Mouse (Mus musculus): ENCODE data around the gene Cd59a. TPM values are rescaled to one million over a fixed set of nuclear protein-coding genes. Genes with fewer than 3 reads are reported as not detected.
A peak's percentile ranks its signal among the peaks of the same experiment; 100 is the strongest.
"Not testable (repeated sequence)": the region's sequence is repeated elsewhere in the genome, so short reads cannot be mapped to it uniquely, and the experiment has no call there.

Cd59a gene
- total RNA-seq, 2 experiments from 2014 or later, result 4.4 to 5.5 TPM

DNA sequence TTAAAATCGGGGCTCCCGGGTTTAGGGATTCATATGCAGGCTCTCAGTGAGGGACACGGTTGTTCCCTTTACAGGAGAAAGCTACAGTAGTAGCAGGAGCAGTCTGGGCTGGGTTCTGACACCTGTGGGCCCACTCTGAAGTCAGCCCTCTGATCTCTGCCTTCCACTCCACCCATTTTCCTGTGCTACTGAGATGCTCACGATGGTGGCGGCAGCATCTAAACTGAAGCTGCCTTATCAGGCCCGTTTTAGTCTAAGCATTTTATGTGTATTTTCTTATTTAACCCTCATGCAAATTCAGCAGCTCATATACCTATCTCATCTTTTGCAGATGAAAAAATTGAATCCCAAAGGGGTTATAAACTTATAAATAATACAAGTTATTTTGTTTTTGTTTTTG, 9.2 kb downstream of the Cd59a start:
- DNase-seq (ENCODE audit: low spot score in 2 of 2), result no peak

DNA sequence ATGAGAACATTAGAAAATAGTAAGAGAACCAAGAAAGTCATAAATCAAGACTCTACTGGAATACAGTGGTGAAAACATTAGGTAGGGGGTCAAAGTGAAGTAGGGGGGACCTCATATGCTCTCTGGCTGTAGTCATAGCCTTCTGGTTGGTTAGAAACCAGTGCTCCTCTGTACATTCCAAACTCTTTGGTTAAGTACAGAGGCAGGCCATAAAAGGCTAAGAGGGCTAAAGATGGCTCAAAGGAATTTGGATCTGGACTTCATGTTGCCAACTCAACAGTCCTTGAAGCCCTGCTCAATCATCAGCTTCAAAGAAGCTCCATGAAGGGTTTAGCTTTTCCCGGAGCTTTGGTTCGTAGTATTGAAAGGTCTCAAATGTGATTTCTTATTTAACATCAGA, 13.4 kb downstream of the Cd59a start:
- not testable (repeated sequence) for DNase-seq (ENCODE audit: low spot score in 2 of 2)

DNA sequence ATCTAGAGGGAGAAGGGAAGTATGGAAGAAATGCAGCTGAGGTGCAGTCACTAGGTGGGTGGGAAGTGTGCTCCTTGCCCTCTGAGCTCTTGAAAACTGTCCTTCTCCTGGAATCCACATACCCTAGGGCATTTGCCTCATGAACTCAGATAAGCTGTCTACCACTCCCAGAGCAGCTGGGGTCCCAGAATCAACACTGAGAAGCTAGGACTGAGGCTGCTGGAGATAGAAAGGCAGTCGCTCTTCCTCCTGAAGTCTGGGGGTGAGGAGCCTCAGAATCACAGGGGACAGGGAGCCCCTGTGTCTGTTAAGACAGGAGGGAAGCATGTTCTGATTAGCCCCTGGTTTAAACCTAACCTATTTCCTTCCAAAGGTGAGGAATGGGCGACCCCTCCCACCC, 13.9 kb downstream of the Cd59a start:
- DNase-seq (ENCODE audit: low spot score in 2 of 2), result no peak

DNA sequence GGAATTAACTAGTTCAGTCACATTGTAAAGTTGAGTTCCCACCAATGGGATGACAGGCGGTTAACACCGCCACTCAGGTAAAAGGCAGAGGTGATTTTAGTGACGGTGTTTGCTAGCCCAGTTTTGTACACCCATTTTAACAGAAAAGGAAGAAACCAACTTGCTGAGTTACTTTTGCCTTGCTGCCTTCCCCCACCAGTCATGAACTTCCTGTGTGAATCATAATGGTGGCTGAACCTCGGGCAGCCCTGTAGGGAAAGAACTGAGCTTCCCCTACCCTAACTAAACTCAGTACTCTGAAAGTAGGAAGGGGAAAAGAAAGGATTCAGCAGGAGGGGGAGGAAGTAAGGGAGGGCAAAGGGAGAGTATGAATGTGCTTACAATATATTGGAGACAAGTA, 14.4 kb downstream of the Cd59a start:
- no peak for DNase-seq (ENCODE audit: low spot score in 2 of 2)

DNA sequence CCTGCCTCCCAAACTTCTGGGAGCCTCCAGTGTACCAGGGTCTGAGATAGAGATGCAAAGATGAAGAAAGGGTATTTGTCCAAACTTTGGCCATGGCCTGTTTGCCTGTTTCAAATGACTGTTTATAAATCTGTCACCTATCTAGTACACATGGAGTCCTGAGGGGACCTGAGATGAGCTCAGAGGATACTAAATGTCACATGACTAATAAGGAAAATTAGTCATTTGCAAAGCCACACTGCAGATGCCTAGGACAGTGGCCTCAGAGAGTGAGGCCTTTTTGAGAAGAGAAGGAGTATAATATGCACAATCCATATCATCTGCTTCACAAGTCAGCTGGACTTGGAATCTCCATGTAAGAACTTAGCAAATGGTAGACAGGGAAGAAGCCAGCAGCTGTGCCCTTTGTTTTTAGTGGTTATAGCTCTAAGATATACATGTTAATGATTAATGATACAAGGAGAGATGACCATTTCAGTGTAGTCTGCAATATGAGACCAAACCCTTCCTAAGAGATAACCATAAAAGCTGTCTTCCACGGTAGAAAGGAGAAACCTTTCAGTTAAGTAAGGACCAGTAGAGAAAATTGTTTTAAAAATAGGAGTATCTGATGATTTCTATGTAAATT, 15.7 kb downstream of the Cd59a start:
- DNase-seq (ENCODE audit: low spot score in 2 of 2), result not testable (repeated sequence)

DNA sequence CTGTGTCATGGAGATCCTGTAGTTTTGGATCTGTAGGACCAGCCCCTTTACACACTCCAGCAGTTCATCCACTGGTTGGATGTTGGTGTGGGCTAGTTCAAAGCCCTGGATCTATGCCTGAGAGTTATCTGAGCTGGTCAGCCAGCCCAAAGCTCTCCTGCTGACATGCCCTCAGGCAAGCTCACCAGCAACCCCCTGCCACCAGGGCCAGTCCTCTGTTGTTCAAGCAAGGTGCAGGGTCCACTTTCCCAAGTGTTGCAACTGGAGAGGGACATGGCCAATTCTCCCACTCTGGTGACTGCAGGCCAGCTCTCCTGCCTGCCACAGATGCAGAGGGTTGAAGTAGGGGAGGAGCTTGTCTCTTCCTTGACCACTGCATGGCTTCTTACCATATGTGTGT, 18.0 kb downstream of the Cd59a start:
- DNase-seq (ENCODE audit: low spot score in 2 of 2), result not testable (repeated sequence)

DNA sequence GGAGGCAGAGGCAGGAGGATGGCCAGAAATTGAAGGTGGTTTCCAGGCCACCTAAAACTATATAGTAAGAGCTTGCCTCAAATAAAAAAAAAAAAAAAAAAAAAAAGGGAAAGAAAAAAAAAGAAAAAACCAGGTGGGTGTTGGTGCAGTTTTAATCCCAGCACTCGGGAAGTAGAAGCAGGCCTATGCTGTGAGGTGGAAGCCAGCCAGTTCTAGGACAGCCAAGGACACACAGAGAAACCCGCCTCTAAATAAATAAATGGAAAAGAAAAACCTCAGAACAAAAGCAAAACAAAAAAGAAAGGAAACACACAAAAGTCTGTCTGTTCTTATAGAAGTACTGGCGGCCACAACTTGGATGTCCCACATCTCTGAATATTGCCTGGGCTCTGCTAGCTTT, 19.3 kb downstream of the Cd59a start:
- DNase-seq (ENCODE audit: low spot score in 2 of 2), result no peak

DNA sequence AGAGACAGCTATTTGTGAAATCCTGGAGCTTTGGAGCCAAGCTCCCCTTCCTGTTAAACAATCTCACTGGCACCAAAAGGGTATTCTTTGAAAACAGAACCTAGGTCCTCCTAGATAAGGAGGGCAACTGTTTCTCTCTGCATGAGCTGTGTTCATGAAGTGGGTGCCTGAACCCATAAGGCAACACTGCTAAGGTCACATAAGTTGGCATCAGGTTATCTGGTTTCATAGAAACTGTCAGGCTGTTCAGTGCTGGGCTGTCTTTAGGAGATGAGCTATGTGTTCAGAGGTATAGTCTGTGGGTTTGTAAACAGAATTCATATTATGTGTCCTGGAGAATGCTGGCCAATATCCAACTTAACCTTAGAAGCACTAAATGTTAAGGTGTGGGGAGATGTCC, 21.6 kb downstream of the Cd59a start:
- DNase-seq (ENCODE audit: low spot score in 2 of 2), result not testable (repeated sequence)

DNA sequence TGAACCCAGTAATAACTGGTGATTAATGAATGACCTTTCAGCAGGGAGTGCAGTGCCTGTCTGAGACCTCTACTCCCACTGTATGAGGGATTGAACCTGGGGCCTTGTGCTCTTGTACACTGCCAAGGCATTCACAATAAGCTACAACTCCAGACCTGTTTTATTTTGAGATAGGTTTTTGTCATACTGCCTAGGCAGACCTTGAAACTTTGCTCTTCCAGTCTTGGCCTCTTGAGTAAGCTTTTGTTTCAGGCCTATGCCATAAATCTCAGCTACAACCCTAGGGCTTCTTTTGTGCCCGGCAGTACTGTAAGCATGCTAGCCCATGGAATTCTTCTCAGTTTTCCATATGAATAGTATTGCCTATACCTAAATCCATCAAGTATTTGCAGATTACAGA, 23.5 kb downstream of the Cd59a start:
- DNase-seq (ENCODE audit: low spot score in 2 of 2), result no peak

DNA sequence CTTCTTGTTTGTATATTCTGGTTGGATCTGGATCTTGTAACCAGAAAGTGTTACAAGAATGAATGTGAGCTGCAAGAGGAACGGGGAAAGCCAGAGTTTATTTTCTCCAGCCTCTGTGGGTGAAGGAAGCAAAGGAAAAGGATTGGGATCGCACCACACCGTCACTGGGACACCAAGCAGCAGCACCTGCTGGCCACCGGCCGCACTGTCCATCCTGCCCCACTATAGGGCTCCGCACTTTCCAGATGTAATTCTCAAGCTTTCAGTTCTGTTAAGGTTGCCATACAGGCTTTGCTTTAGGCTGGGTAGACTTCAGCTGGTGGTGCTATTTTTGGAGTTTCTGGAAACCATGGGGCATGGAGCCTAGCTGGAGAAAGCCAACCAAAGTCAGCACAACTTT, 24.7 kb downstream of the Cd59a start:
- DNase-seq (ENCODE audit: low spot score in 2 of 2), result no peak

DNA sequence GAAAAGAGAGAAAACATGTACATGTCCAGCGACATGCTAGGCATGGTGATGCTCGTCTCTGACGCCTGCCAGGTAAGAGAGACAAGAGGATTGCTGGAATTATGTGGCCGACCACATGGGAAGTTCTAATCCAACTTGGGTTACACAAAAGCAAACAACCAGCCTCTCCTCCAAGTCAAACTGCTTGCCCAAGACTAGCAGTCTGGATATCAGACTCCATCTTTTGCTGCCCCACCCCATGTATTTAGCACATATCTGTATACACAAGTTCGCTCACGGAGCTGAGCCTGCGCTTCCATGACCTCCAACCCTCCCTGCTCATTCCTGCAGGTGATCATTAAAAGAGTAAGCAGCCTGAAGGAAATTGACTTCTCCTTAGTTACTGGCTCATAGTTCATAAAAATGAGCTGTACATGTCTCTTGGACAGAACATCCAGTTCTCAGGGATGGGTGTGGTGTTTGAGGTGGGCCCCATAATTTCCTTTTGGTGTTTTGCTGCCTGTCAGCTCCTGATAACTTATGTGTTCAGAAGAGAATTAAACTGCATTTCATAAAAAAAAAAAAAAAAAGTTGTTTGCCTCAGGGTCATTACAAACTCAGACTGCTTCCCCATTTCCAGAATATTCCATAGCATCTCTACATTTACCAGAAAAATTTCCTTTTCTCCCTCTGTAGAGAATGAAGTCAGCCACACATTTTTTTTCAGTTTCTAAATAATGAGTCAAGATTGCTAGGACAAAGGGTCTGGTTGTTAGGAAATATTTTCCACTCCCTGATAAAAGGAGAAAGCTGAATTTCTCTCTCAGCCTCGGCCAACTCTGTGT, 26.3 kb downstream of the Cd59a start:
- no peak for DNase-seq (ENCODE audit: low spot score in 2 of 2)

DNA sequence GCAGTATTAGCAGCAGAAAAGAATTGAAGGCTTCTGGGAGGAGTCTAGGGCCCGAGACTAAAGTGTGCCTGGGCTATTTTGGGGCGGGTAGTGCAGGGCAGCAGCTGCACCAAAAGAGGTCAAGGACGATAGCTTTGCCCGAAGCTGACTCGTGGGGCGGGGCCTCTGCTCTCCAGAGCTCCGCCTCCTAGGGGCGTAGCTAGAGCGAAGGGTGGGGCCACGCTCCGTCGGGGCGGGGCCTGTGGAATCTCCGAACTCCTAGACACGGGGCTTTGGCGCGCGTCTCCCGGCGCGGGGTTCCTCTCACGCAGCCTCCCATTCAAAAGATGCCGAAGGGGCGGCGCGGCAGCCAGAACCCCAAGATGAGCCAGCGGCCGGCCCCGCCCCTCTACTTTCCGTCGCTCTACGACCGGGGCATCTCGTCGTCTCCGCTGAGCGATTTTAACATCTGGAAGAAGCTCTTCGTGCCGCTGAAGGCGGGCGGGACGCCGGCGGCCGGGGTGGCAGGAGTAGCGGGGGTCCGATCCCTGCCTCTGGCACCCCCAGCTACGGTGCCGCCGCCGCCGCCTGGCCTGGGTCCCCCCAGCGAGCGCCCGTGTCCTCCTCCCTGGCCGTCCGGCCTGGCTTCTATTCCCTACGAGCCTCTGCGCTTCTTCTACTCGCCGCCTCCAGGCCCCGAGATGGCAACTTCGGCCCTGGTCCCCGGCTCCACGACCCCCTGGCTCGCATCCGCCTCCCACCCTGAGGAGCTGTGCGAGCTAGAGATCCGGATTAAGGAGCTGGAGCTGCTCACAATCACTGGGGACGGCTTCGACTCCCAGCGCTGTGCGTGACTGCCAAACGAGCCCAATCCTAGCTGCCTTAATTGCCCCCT, 27.1 kb downstream of the Cd59a start, which contains the start of gene A930018P22Rik:
Gene A930018P22Rik (plus strand): TSS at position 265 of the 874 bp plus-strand sequence.
- DNase-seq (ENCODE audit: low spot score in 2 of 2), result peak; percentile 74 to 81

DNA sequence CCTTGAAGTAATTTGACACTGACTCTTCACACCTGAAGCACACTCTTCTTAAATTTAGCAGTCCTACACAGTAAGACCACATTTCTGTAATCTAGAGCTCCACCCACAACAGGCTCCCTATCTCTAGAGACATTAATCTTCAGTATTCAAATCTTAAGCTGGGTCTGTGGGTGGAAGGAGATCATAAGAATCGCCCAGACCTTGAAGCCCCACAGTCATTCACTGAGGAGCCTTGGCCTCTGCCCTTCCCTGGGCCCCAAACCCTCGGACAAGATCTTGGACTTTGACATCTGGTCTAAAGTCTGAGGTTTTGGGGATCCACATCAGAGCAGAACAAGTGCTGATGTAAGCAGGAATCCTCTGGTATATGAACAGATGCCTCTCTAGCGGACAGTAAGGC, 27.9 kb downstream of the Cd59a start:
- no peak for DNase-seq (ENCODE audit: low spot score in 2 of 2)

DNA sequence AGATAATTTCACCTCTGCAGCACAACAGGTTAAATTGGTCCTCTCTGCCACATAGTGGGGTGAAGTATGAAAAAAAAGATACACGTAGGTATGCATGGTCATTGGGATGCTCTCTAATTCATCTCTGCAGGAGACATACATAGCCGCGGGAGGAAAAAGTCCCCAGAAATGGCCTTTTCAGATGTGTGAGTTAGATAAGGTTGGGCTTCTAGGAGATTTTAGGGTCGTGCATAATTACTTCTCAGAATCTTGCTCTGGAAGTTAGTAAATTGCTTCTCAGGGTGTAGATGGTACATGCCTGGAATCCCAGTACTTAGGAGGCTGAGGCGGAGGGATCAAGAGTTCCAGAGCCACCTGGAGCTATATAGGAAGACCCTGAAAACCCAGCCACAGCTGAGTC, 28.5 kb downstream of the Cd59a start:
- DNase-seq (ENCODE audit: low spot score in 2 of 2), result no peak

DNA sequence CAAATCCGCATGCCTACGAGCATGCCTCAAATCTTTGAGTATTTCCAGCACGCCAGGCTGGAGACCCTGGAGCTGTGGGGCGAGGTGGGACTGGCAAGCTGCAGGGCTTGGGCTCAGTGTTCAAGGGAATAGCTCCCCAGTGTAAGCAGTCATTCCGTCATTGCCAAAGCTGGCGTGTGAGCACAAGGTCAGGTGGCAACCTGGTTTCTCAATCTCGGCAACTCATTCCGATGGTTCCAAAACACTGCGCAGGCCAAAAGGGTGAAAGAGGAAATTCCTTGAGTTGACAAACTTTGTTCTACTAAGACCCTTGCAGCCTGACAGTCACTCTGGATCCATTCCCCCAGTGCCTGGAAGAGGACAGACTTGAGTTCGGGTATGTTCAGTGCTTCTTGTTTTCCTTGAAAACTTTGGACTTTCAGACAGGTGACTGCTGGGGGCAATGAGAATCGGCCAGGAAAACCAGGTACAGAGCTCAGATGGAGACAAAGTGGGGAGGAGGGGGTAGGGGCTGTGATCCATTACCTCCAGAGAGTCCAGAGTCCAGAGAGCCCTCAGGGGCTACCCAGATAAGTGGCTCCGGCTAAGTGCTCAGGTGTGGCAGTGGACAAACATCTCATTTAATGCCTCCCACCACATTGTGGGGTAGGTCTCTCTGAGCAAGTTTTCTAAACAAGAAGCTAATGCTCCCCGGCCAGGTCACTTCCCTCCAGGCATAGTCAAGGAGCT, 33.4 kb downstream of the Cd59a start:
- no peak for DNase-seq (ENCODE audit: low spot score in 2 of 2)

DNA sequence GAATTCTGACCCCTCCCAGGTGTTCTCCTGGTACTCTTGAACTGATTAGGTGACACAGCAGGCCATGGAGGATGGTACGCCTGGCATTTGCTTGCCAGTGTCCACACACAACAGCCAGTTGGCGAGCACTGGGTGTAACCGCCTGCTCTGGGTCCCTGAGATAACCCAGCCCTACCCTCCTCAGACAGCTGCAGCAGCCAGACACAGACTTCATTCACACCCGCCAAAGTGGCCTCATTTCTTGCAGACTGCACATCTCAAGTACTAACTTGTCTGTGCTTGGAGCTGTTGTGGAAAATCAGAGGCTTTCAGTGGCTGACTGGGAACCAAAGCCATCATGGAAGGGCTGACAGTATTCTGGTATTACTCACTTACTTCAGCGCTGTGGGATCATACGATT, 34.6 kb downstream of the Cd59a start:
- DNase-seq (ENCODE audit: low spot score in 2 of 2), result no peak

DNA sequence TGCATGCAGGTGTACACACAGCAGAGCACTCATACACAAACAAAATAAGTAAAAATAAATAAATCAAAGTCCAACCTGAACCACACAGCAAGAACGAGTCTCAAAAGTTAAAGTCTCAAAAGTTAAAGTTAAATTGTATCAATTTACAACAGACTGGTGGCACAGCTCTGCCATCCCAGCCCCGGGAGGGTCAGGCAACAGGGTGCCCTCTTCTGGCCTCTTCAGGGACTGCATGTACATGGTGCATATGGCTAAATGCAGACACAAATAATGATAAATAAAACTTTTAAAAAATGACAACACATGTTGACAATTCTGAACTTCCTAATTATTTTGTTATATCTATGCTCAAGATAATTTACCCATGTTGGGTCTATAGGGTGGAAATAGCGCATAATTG, 35.4 kb downstream of the Cd59a start:
- DNase-seq (ENCODE audit: low spot score in 2 of 2), result no peak

DNA sequence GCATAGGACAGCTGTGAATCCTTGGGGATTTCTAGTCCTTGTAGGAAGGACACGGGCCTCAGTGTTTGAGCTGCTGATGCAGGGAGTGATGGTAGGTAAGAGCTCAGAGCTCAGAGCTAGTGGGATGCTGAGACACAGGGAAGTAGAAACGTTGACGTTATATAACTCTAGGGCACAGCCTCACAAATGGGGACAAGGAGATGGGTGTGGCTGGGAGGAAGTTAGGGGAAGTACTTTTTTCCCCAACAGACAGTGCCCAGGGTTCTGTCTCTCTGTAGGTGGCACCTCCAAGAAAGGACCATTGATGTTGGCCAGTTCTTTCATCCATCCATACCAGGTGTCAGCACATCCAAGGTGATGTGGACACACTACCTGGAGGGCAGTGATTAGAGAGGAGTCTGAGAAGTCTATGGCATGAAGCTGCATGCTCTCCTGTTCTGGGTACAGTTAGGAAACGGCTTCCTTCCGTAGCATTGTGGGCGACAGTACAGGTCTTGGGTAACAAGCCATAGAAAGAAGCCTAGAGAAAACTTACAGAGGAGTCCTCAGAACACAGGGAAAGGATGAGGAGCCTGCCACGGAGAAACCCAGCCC, 36.8 kb downstream of the Cd59a start:
- DNase-seq (ENCODE audit: low spot score in 2 of 2), result no peak

DNA sequence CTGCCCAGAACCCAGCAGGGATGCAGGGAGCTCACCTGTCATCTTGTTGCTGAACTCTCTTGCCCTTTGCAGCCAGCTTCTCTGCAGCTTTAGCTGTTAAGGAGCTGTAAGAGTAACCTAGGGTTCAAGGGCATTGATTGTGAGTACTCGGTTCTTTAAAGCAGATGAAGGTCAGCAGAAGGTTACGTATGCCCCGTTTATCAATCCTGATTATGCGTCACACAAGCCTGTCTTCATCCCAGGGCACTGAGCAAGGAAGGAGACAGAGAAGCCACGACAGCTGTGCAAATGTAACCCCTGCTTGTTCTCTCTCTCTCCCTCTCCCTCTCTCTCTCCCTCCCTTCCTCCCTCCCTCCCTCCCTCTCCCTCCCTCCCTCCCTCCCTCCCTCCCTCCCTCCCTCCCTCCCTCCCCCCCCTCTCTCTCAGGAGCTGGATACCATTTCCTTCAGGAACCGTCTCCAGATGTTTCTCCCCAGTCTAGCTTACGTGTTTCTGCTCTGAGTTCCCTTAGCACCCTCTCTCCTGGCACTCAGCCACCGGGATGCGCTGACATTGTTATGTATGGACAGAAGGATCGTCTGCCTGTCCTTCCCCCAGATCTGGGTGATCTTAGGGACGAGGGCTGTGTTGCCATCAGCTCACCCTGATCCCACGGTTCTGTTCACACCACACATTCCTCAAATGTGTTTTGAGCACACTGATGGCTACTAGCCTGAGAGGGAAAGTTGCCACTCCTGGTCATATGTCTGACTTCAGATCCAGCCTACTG, 37.6 kb downstream of the Cd59a start:
- DNase-seq (ENCODE audit: low spot score in 2 of 2), result no peak

Data from layer of hippocampus, postnatal 14 days (tissue).